26 mouse cellular contexts compared by ENCODE assay signal in the genomic region with DNA sequence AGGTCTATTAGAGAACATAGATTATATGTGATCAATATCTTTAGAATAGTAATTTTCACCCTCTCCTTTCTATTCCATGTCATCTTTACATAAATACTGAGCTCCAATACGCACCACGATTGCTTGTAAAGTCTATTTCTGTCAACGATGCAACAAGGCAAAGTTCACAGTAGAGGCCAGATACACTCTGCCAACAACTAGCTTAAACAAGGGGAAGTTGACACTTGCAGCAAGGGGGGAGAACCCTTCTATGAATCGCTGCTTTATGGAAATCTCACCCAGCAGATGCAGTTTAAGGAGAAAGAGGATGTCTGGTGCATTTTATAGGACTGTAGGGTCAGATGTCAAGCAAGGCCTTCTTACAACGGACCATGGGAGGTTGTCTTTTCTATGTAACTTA.
"Had no signal": no experiment of that assay in that cellular context is flagged by ENCODE, and none has a peak within 500 bp of the region (broad histone marks: within the 10 kb centered on the region; RNA-seq: fewer than 3 reads in every experiment).

No protein-coding gene starts in this region.

- H3K27me3 ChIP-seq: heart, embryonic 13.5 days; heart, embryonic 15.5 days; hindbrain, embryonic 13.5 days; hindbrain, embryonic 15.5 days; kidney, embryonic 15.5 days; limb, embryonic 12.5 days; limb, embryonic 15.5 days had no signal

- ATAC-seq: forebrain, embryonic 16.5 days; hindbrain, postnatal 0 days; intestine, embryonic 16.5 days had no signal

- DNase-seq: gastrocnemius, adult 2 months; gastrocnemius, postnatal 10 days; gastrocnemius, postnatal 25 days; heart, adult 11 months; heart, adult 2 months; heart, postnatal 14 days; heart, postnatal 36 days; kidney, adult 11 months; kidney, adult 2 months; kidney, adult 9 months; kidney, postnatal 14 days; kidney, postnatal 36 days; layer of hippocampus, postnatal 36 days; left cerebral cortex, postnatal 4 days had no signal

- H3K9me3 ChIP-seq: heart, embryonic 13.5 days; heart, embryonic 15.5 days; hindbrain, embryonic 13.5 days; hindbrain, embryonic 15.5 days; kidney, embryonic 15.5 days; limb, embryonic 12.5 days; limb, embryonic 15.5 days had no signal

- H3K9ac ChIP-seq: heart, embryonic 13.5 days; heart, embryonic 15.5 days; hindbrain, embryonic 13.5 days; hindbrain, embryonic 15.5 days; kidney, embryonic 15.5 days; limb, embryonic 12.5 days; limb, embryonic 15.5 days had no signal

- H3K36me3 ChIP-seq: heart, embryonic 13.5 days; heart, embryonic 15.5 days; hindbrain, embryonic 13.5 days; hindbrain, embryonic 15.5 days; kidney, embryonic 15.5 days; limb, embryonic 12.5 days; limb, embryonic 15.5 days had no signal

- H3K27ac ChIP-seq: gastrocnemius, adult 2 months; heart, adult 2 months; heart, embryonic 13.5 days; heart, embryonic 15.5 days; hindbrain, embryonic 13.5 days; hindbrain, embryonic 15.5 days; hindbrain, postnatal 0 days; kidney, embryonic 15.5 days; kidney, postnatal 0 days; limb, embryonic 12.5 days; limb, embryonic 15.5 days had no signal

- H3K4me3 ChIP-seq: gastrocnemius, adult 2 months; heart, adult 2 months; heart, embryonic 13.5 days; heart, embryonic 15.5 days; hindbrain, embryonic 13.5 days; hindbrain, embryonic 15.5 days; kidney, embryonic 15.5 days; limb, embryonic 12.5 days; limb, embryonic 15.5 days had no signal

- H3K4me1 ChIP-seq: heart, embryonic 13.5 days; heart, embryonic 15.5 days; hindbrain, embryonic 13.5 days; hindbrain, embryonic 15.5 days; kidney, embryonic 15.5 days had no signal

- H3K4me2 ChIP-seq: heart, embryonic 11.5 days; heart, embryonic 13.5 days; heart, embryonic 15.5 days; hindbrain, embryonic 13.5 days; hindbrain, embryonic 15.5 days; kidney, embryonic 15.5 days; limb, embryonic 12.5 days; limb, embryonic 15.5 days had no signal
